Mouse (Mus musculus) leukemia stem cell, adult 10-12 weeks (primary cell): ENCODE results near the gene Vmn1r20. TPM values are rescaled to one million over a fixed set of nuclear protein-coding genes. Genes with fewer than 3 reads are reported as not detected.

ENCODE experiments used
- polyA plus RNA-seq: library from polyadenylated mRNA; stranded (reverse); fragments of >175 nt; gene quantifications from 2 replicates; pipeline ENCODE4 v1.2.3, GENCODE M21; 2012; ENCODE audit warnings: low replicate concordance

The Vmn1r20 gene
- not detected in 2 replicates for polyA plus RNA-seq

GRCm38 (mm10) chr6:57428630-57429029, at the start of gene Vmn1r20:
Vmn1r20 (plus strand) TSS chr6:57428930.

GRCm38 (mm10) chr6:57395683-57396082, 33.0 kb upstream of the Vmn1r20 start, which contains the start of gene Vmn1r18:
Vmn1r18 (minus strand) TSS chr6:57395783.

GRCm38 (mm10) chr6:57403480-57403879, 25.2 kb upstream of the Vmn1r20 start, which contains the start of gene Vmn1r19:
Vmn1r19 (plus strand) TSS chr6:57403780.

Other genes with a start within 250 kb of the Vmn1r20 start
- not detected in 2 replicates for gene Vmn1r13, start 225.6 kb upstream of the Vmn1r20 start, polyA plus RNA-seq
- not detected in 2 replicates for gene Vmn1r14, start 197.2 kb upstream of the Vmn1r20 start, polyA plus RNA-seq
- not detected in 2 replicates for gene Vmn1r15, start 171.0 kb upstream of the Vmn1r20 start, polyA plus RNA-seq
- not detected in 2 replicates for gene Vmn1r16, start 99.4 kb upstream of the Vmn1r20 start, polyA plus RNA-seq
- not detected in 2 replicates for gene Vmn1r17, start 65.2 kb upstream of the Vmn1r20 start, polyA plus RNA-seq
- gene Vmn1r18, start 33.1 kb upstream of the Vmn1r20 start, polyA plus RNA-seq: not detected in 2 replicates
- not detected in 2 replicates for gene Vmn1r19, start 25.1 kb upstream of the Vmn1r20 start, polyA plus RNA-seq
- gene Ppm1k, start 106.5 kb downstream of the Vmn1r20 start, polyA plus RNA-seq: 0.03 and 0.08 TPM in 2 replicates
- gene Herc6, start 152.1 kb downstream of the Vmn1r20 start, polyA plus RNA-seq: 19.3 and 37.1 TPM in 2 replicates